Mouse (Mus musculus) cerebellum, adult 2 months (tissue): ENCODE measurements at regions not wholly inside any gene's neighbourhood (a gene's known extent, or its start where the extent isn't known, plus 50 kb on each side); places are given as distances from the start of the nearest gene placed in this dataset.

ENCODE experiments used
- CTCF ChIP-seq: fragments of 200-500 bp; IDR thresholded peaks from 2 replicates; pipeline ENCODE4 v1.5.1; 2011; ENCODE audit warnings: low read depth, mild to moderate bottlenecking, control low read depth, low read length, moderate library complexity, borderline replicate concordance; ENCODE audit not compliant: insufficient read depth
- POLR2A ChIP-seq: fragments of 200-500 bp; IDR thresholded peaks from 2 replicates; pipeline ENCODE4 v1.6.1; 2011; ENCODE audit warnings: low read length, control low read depth, borderline replicate concordance; ENCODE audit not compliant: insufficient read depth

DNA sequence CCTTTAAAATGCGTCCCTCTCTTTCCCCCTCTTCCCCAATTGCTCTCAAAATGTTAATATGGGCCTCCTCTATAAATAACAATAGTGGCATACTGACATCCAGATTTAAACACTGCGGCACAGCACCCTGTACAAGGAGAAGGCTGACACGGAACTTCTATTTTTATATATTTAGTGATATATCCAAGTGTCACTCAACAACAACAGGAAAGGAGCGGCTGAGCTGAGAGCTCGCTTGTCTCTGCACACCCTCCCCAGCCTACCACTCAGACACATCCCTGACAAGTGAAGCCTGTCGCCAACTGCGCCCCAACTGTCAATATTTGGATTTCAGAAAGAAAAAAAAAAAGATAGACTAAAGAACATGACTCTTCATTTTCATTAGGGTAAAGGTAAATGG, 282.2 kb downstream of the Nuf2 start:
- TF ChIP-seq CTCF = no peak
- no peak for TF ChIP-seq POLR2A
